Mouse (Mus musculus) neural tube, embryonic 13.5 days (tissue): Measurements from ENCODE around the gene Lce1a1. TPM values are rescaled to one million over a fixed set of nuclear protein-coding genes. Genes with fewer than 3 reads are reported as not detected.
"Not testable (repeated sequence)": the region's sequence is repeated elsewhere in the genome, so short reads cannot be mapped to it uniquely, and the experiment has no call there.

ENCODE experiments used
- ATAC-seq: fragments of 200-750 bp; cut with Nextera tagmentation; 2 replicates; pipeline ENCODE4 v1.8.0; 2017; ENCODE audit warnings: low read depth, mild to moderate bottlenecking, moderate TSS enrichment, moderate library complexity
- H3K27ac ChIP-seq: fragments of 300-500 bp; sonication (generic); replicated peaks from 2 replicates; pipeline ENCODE4 v1.5.1; 2015; ENCODE audit warnings: moderate library complexity, mild to moderate bottlenecking, inconsistent platforms
- H3K27me3 ChIP-seq: fragments of 300-500 bp; sonication (generic); 2 replicates; pipeline ENCODE4 v1.6.1; 2015; ENCODE audit warnings: mild to moderate bottlenecking, inconsistent platforms
- H3K36me3 ChIP-seq: fragments of 300-500 bp; sonication (generic); 2 replicates; pipeline ENCODE4 v1.6.1; 2015; ENCODE audit warnings: mild to moderate bottlenecking, inconsistent platforms
- H3K4me1 ChIP-seq: fragments of 300-500 bp; sonication (generic); replicated peaks from 2 replicates; pipeline ENCODE4 v1.6.1; 2015; ENCODE audit warnings: inconsistent platforms
- H3K4me2 ChIP-seq: fragments of 300-500 bp; sonication (generic); 2 replicates; pipeline ENCODE4 v1.6.1; 2015; ENCODE audit warnings: inconsistent platforms, mild to moderate bottlenecking, moderate library complexity
- H3K4me3 ChIP-seq: fragments of 300-500 bp; sonication (generic); 2 replicates; pipeline ENCODE4 v1.5.1; 2015; ENCODE audit warnings: mild to moderate bottlenecking, inconsistent platforms
- H3K9ac ChIP-seq: fragments of 300-500 bp; sonication (generic); 2 replicates; pipeline ENCODE4 v1.6.1; 2015; ENCODE audit warnings: moderate library complexity, mild to moderate bottlenecking, inconsistent platforms
- H3K9me3 ChIP-seq: fragments of 300-500 bp; sonication (generic); 2 replicates; pipeline ENCODE4 v1.6.1; 2016; ENCODE audit warnings: inconsistent platforms
- WGBS: fragments of 180-500 bp; shearing (Covaris S2); methylation state at CpG from one replicate; pipeline ENCODE4 v1.1.7; 2015; 5-methylcytosine and 5-hydroxymethylcytosine counted together
- polyA plus RNA-seq: library from polyadenylated mRNA; unstranded; fragments of >200 nt; fragmentation: Nextera tagmentation; extraction: Ambion mirVana; gene quantifications from 2 replicates; pipeline ENCODE4 v1.2.1, GENCODE M21; 2015

Gene Lce1a1
- polyA plus RNA-seq: not detected in 2 replicates

DNA sequence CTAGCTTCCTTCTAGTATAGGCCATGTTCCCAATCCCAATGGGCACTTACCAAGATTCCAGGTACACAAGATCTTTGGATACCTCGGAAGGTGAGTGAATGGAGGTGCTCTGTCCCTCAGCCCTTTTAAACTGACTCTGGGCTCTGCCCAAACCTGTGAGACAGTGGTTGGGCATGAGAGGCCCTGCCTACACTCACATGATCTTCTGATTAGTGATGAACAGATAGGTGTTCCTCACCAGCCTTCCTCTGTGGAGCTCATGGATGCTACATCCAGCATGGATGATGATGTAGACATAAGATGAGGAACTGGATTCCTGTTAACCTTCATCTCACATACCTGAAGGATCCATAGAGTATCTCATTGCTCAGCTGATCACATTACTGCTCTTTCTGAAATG lies at the start of gene Lce1a1:
Gene Lce1a1, minus strand, starts transcription at position 101 of the 400 bp plus-strand sequence.
- no peak within 1 kb of the TSS for H3K27ac ChIP-seq
- H3K27me3 ChIP-seq: no peaks in the 10 kb centered on the region
- H3K9me3 ChIP-seq: no peaks in the 10 kb centered on the region
- no peak within 1 kb of the TSS for H3K4me3 ChIP-seq
- no peak for ATAC-seq
- WGBS: 89% methylated on average over 1 of the region's 1 CpGs
- no peaks in the 10 kb centered on the region for H3K36me3 ChIP-seq
- H3K4me1 ChIP-seq: no peaks in the 10 kb centered on the region
- H3K4me2 ChIP-seq: no peak within 1 kb of the TSS
- H3K9ac ChIP-seq: no peak within 1 kb of the TSS

- no peak overlapping the region for H3K4me3 ChIP-seq
- 23% methylated on average over 1 of the region's 1 CpGs for WGBS
- no peak overlapping the region for H3K9ac ChIP-seq
- H3K4me1 ChIP-seq: no peaks in the 10 kb centered on the region
- H3K27ac ChIP-seq: no peak overlapping the region
- H3K9me3 ChIP-seq: no peaks in the 10 kb centered on the region
- ATAC-seq: no peak
- H3K36me3 ChIP-seq: no peaks in the 10 kb centered on the region
- no peak overlapping the region for H3K4me2 ChIP-seq
- no peaks in the 10 kb centered on the region for H3K27me3 ChIP-seq
Observed at GRCm38 (mm10) chr3:92694613-92695012, 46.5 kb upstream of the Lce1a1 start.

GRCm38 (mm10) chr3:92691688-92692087 lies 43.6 kb upstream of the Lce1a1 start:
- H3K27me3 ChIP-seq: no peaks in the 10 kb centered on the region
- H3K27ac ChIP-seq: no peak overlapping the region
- H3K9me3 ChIP-seq: no peaks in the 10 kb centered on the region
- no peaks in the 10 kb centered on the region for H3K36me3 ChIP-seq
- H3K9ac ChIP-seq: no peak overlapping the region
- H3K4me1 ChIP-seq: no peaks in the 10 kb centered on the region
- H3K4me2 ChIP-seq: no peak overlapping the region
- no peak overlapping the region for H3K4me3 ChIP-seq
- no peak for ATAC-seq

- not testable (repeated sequence) for H3K27ac ChIP-seq, H3K4me2 ChIP-seq, H3K36me3 ChIP-seq, H3K4me1 ChIP-seq, H3K4me3 ChIP-seq, H3K9me3 ChIP-seq, ATAC-seq, H3K27me3 ChIP-seq, H3K9ac ChIP-seq
- WGBS: 83% methylated on average over 16 of the region's 16 CpGs
Observed at GRCm38 (mm10) chr3:92689154-92689553, 41.0 kb upstream of the Lce1a1 start.

DNA sequence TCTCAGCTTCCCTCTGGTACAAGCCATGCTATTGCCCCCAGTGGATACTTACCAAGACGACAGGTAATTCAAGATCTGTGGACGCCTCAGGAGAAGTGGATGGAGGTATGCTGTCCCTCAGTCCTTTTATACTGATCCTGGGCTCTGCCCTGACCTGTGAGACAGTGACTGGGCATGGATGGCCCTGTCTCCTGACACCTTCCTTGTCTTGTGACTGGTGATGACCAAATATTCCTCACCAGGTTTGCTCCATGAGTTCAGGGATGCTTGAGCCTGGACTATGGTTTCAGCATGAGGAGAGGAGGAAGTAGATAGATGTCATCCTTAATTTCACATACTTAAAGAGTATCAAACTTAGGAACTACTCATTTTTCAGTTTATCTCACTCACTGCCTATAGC lies 39.0 kb upstream of the Lce1a1 start, which contains the start of gene Lce1d:
Gene Lce1d, minus strand, starts transcription at position 101 of the 400 bp plus-strand sequence.
- 60% methylated on average over 2 of the region's 2 CpGs for WGBS
- no peak for ATAC-seq

GRCm38 (mm10) chr3:92678947-92679346 lies 30.8 kb upstream of the Lce1a1 start, which contains the start of gene Lce1c:
Gene Lce1c (plus strand): TSS chr3:92679247.
- ATAC-seq: no peak

More for the DNA sequence above, 39.0 kb upstream of the Lce1a1 start, which contains the start of gene Lce1d:
- no peak within 1 kb of the TSS for H3K9ac ChIP-seq
- no peak within 1 kb of the TSS for H3K27ac ChIP-seq
- no peaks in the 10 kb centered on the region for H3K27me3 ChIP-seq
- no peak within 1 kb of the TSS for H3K4me3 ChIP-seq
- H3K36me3 ChIP-seq: no peaks in the 10 kb centered on the region
- no peak within 1 kb of the TSS for H3K4me2 ChIP-seq
- no peaks in the 10 kb centered on the region for H3K4me1 ChIP-seq
- H3K9me3 ChIP-seq: no peaks in the 10 kb centered on the region

GRCm38 (mm10) chr3:92670215-92670614 lies 22.1 kb upstream of the Lce1a1 start, which contains the start of gene Lce1a2:
Gene Lce1a2 (minus strand): TSS chr3:92670315.
- Histone ChIP-seq H3K36me3 (no peaks in the 10 kb centered on the region), H3K27me3 (no peaks in the 10 kb centered on the region), H3K4me2 (no peak within 1 kb of the TSS), H3K4me1 (no peaks in the 10 kb centered on the region), H3K4me3 (no peak within 1 kb of the TSS), H3K9ac (no peak within 1 kb of the TSS), H3K9me3 (no peaks in the 10 kb centered on the region), H3K27ac (no peak within 1 kb of the TSS)
- ATAC-seq: no peak

More at GRCm38 (mm10) chr3:92678947-92679346, 30.8 kb upstream of the Lce1a1 start, which contains the start of gene Lce1c:
- Histone ChIP-seq H3K27me3 (no peaks in the 10 kb centered on the region), H3K27ac (no peak within 1 kb of the TSS), H3K4me3 (no peak within 1 kb of the TSS), H3K9ac (no peak within 1 kb of the TSS), H3K4me1 (no peaks in the 10 kb centered on the region), H3K9me3 (no peaks in the 10 kb centered on the region), H3K4me2 (no peak within 1 kb of the TSS), H3K36me3 (no peaks in the 10 kb centered on the region)
- WGBS: 88% methylated on average over 4 of the region's 4 CpGs

DNA sequence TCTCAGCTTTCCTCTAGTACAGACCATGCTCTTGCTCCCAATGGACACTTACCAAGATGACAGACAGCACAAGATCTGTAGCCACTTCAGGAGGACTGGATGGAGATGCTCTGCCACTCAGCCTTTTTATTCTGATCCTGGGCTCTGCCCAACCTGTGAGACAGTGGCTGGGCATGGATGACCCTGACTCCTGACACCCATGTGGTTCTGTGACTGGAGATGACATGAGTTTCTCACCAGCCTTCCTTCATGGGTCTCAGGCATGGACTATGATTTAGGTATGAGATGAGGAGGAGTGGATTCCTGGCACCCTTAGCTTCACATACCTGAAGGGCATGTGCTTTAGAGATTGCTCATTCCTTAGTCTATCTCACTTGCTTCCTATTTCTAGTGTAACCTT lies 8.7 kb upstream of the Lce1a1 start, which contains the start of gene Lce1b:
Gene Lce1b, minus strand, starts transcription at position 101 of the 400 bp plus-strand sequence.
- H3K4me2 ChIP-seq: no peak within 1 kb of the TSS
- no peaks in the 10 kb centered on the region for H3K4me1 ChIP-seq
- no peak within 1 kb of the TSS for H3K27ac ChIP-seq
- no peaks in the 10 kb centered on the region for H3K27me3 ChIP-seq
- H3K9ac ChIP-seq: no peak within 1 kb of the TSS
- no peaks in the 10 kb centered on the region for H3K9me3 ChIP-seq
- no peak for ATAC-seq
- no peak within 1 kb of the TSS for H3K4me3 ChIP-seq
- H3K36me3 ChIP-seq: no peaks in the 10 kb centered on the region

GRCm38 (mm10) chr3:92639854-92640253 lies 8.3 kb downstream of the Lce1a1 start:
- H3K9ac ChIP-seq: no peak overlapping the region
- no peak for ATAC-seq
- H3K4me2 ChIP-seq: no peak overlapping the region
- no peak overlapping the region for H3K4me3 ChIP-seq
- 93% methylated on average over 15 of the region's 15 CpGs for WGBS
- H3K4me1 ChIP-seq: peaks cover 13% of the 10 kb centered on the region; the same call in 1 of the 2 replicates
- no peak overlapping the region for H3K27ac ChIP-seq
- H3K27me3 ChIP-seq: no peaks in the 10 kb centered on the region
- no peaks in the 10 kb centered on the region for H3K9me3 ChIP-seq
- no peaks in the 10 kb centered on the region for H3K36me3 ChIP-seq

DNA sequence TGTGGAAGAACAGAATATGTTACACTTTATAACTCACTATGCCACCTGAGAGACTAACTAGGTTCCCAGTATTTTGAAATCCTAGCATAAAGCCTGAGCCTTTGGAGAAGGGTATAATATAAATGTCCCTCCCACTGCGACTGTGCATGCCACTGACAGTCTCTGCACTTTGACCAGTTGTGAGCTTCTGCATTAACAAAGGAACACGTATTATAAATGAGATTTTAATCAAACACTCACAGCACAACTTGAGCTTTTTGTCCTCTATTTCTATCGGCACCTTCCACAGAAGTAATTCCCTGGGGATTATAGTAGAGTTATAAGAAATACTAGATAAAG lies 9.5 kb downstream of the Lce1a1 start:
- H3K27ac ChIP-seq: no peak overlapping the region
- no peaks in the 10 kb centered on the region for H3K36me3 ChIP-seq
- H3K27me3 ChIP-seq: no peaks in the 10 kb centered on the region
- no peak overlapping the region for H3K4me2 ChIP-seq
- no peak overlapping the region for H3K9ac ChIP-seq
- WGBS: 83% methylated on average over 3 of the region's 3 CpGs
- H3K9me3 ChIP-seq: no peaks in the 10 kb centered on the region
- peaks cover 13% of the 10 kb centered on the region; the same call in 1 of the 2 replicates for H3K4me1 ChIP-seq
- H3K4me3 ChIP-seq: no peak overlapping the region
- no peak for ATAC-seq

DNA sequence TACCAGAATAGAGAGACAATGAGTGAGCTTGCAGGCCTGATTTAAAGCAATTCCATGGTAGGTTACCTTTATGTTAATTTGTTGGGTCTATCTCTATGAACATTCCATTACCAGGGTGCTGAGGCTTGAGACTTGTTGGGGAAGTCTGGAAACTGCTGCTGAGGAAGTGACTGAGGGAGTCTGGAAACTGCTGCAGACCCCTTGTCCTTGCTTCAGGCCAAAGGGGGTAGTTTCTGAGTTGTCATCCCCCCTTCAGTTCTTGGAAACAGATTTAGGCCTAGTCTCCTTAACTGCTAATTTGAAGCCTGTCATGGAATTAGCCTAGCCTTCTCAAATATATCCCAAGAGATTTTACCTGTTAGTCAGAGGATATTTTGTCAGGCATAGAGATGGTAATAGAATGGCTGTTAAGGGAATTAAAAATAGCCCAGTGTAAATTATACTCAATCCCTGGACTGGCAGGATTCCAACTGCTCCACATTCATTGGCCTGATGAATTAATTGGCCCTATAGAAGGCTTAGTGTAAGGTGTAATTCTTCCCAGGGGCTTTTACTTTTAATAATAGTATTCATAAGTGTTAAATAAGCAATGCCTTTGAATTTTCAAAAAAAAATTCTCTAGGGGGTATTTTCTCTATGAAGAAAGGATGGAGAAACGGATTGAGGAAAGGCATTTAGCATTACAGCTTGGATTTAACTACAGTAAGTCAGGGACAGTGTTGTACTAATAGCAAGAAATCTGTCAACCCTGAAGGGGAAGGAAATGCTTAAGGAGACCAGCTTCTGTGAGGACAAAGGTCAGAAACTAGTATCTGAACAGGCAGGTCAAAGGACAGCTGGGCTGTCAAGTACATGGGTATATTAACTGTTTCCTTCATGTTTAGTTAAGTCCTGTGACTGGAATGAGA lies 10.1 kb downstream of the Lce1a1 start:
- Histone ChIP-seq H3K9me3 (no peaks in the 10 kb centered on the region), H3K36me3 (no peaks in the 10 kb centered on the region), H3K4me2 (no peak overlapping the region), H3K27ac (0 out of 2 replicates have a peak overlapping the region, but pooled peaks have one; percentile 18), H3K9ac (no peak overlapping the region), H3K4me3 (no peak overlapping the region), H3K27me3 (no peaks in the 10 kb centered on the region), H3K4me1 (peaks cover 13% of the 10 kb centered on the region; the same call in 1 of the 2 replicates)
- ATAC-seq: peak; percentile 80
- 30% methylated on average over 1 of the region's 1 CpGs for WGBS

DNA sequence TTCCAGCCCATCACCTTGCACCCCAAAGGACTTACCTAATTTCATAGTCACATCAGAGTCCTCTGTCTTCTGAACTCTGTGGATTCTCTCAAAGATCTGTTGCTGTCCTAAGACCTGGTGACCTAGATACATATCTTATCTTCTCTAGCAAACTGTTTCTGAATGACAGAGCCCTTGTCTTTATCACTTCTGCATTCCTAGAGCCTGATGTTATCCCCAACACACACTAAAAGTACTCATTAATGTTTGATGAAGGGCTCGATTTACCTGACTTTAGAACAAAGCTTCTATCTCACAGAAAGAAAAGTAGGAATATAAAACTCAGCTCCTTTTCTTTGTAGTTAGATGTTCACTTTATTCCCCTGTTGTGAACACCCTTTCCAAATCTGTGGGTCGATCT lies 26.5 kb downstream of the Lce1a1 start, which contains the start of gene Lce6a:
Gene Lce6a, minus strand, starts transcription at position 101 of the 400 bp plus-strand sequence.
- WGBS: 93% methylated on average over 2 of the region's 2 CpGs
- Histone ChIP-seq H3K27me3 (no peaks in the 10 kb centered on the region), H3K9me3 (no peaks in the 10 kb centered on the region)

More for the DNA sequence above, 26.5 kb downstream of the Lce1a1 start, which contains the start of gene Lce6a:
- ATAC-seq: no peak
- H3K4me2 ChIP-seq: no peak within 1 kb of the TSS
- H3K27ac ChIP-seq: no peak within 1 kb of the TSS
- no peaks in the 10 kb centered on the region for H3K4me1 ChIP-seq
- no peaks in the 10 kb centered on the region for H3K36me3 ChIP-seq
- H3K4me3 ChIP-seq: no peak within 1 kb of the TSS
- H3K9ac ChIP-seq: no peak within 1 kb of the TSS
